11 mouse cellular contexts compared by ENCODE assay signal in genomic region chr10:27652694-27653335, GRCm38 (mm10). TPM values are rescaled to one million over a fixed set of nuclear protein-coding genes. Genes with fewer than 3 reads are reported as not detected.
DNase-seq lines count a peak whose midpoint lies in the region; ATAC-seq and TF ChIP-seq lines count a peak whose summit lies in the region.
"Had no signal": no experiment of that assay in that cellular context is flagged by ENCODE, and none has a peak within 500 bp of the region (broad histone marks: within the 10 kb centered on the region; RNA-seq: fewer than 3 reads in every experiment).

No protein-coding gene starts in this region.

- 71% methylated on average over 8 of the region's 8 CpGs for WGBS in midbrain, embryonic 12.5 days
- 65% methylated on average over 8 of the region's 8 CpGs for WGBS in midbrain, embryonic 15.5 days
- 41% methylated on average over 8 of the region's 8 CpGs for WGBS in heart, postnatal 0 days
- 57% methylated on average over 8 of the region's 8 CpGs for WGBS in neural tube, embryonic 15.5 days
- WGBS in liver, embryonic 12.5 days (ENCODE audit: insufficient replicate concordance) = 53% methylated on average over 8 of the region's 8 CpGs

- no peaks in the 10 kb centered on the region for H3K27me3 ChIP-seq in midbrain, embryonic 12.5 days
- no peaks in the 10 kb centered on the region for H3K27me3 ChIP-seq in midbrain, embryonic 15.5 days (replicated peaks)
- no peaks in the 10 kb centered on the region for H3K27me3 ChIP-seq in heart, postnatal 0 days (ENCODE audit: control insufficient read depth, insufficient read depth, low read length)
- H3K27me3 ChIP-seq in neural tube, embryonic 15.5 days (replicated peaks) = no peaks in the 10 kb centered on the region
- H3K27me3 ChIP-seq in liver, embryonic 12.5 days (replicated peaks) = no peaks in the 10 kb centered on the region
- H3K27me3 ChIP-seq: CH12.LX had no signal

- TF ChIP-seq EP300 in heart, postnatal 0 days (IDR thresholded peaks at IDR 0.05; ENCODE audit: low read depth) = no peak

- no peak for DNase-seq in gastrocnemius, adult 2 months
- DNase-seq in gastrocnemius, postnatal 25 days = no peak
- peak; percentile 6 for DNase-seq in heart, postnatal 0 days (ENCODE audit: low spot score)
- DNase-seq in testis, postnatal 14 days (ENCODE audit: low spot score) = no peak
- DNase-seq: spleen, adult 18-20 months had no signal

- H3K27ac ChIP-seq in gastrocnemius, adult 2 months = peak overlapping the region; percentile 65
- no peak overlapping the region for H3K27ac ChIP-seq in midbrain, embryonic 12.5 days (replicated peaks)
- no peak overlapping the region for H3K27ac ChIP-seq in midbrain, embryonic 15.5 days
- no peak overlapping the region; the same call in 1 of the 2 replicates for H3K27ac ChIP-seq in heart, postnatal 0 days (ENCODE audit: low read depth)
- H3K27ac ChIP-seq in neural tube, embryonic 15.5 days (replicated peaks) = no peak overlapping the region
- H3K27ac ChIP-seq in liver, embryonic 12.5 days = no peak overlapping the region
- H3K27ac ChIP-seq: macrophage had no signal

- no peaks in the 10 kb centered on the region for H3K4me1 ChIP-seq in midbrain, embryonic 12.5 days
- no peaks in the 10 kb centered on the region for H3K4me1 ChIP-seq in midbrain, embryonic 15.5 days
- H3K4me1 ChIP-seq in heart, postnatal 0 days (ENCODE audit: control insufficient read depth, insufficient read depth) = peaks cover 4% of the 10 kb centered on the region; the same call in 1 of the 2 replicates
- H3K4me1 ChIP-seq in neural tube, embryonic 15.5 days = no peaks in the 10 kb centered on the region
- H3K4me1 ChIP-seq in liver, embryonic 12.5 days = no peaks in the 10 kb centered on the region

- no peaks in the 10 kb centered on the region for H3K36me3 ChIP-seq in midbrain, embryonic 12.5 days
- H3K36me3 ChIP-seq in midbrain, embryonic 15.5 days (replicated peaks) = no peaks in the 10 kb centered on the region
- no peaks in the 10 kb centered on the region for H3K36me3 ChIP-seq in heart, postnatal 0 days (replicated peaks; ENCODE audit: control insufficient read depth, insufficient read depth, low read length)
- no peaks in the 10 kb centered on the region for H3K36me3 ChIP-seq in neural tube, embryonic 15.5 days
- no peaks in the 10 kb centered on the region for H3K36me3 ChIP-seq in liver, embryonic 12.5 days

- TF ChIP-seq CTCF in gastrocnemius, adult 2 months (IDR thresholded peaks at IDR 0.05) = no peak
- no peak for TF ChIP-seq CTCF in heart, postnatal 0 days (IDR thresholded peaks at IDR 0.05; ENCODE audit: low read depth)

- ATAC-seq in midbrain, embryonic 12.5 days (ENCODE audit: low FRiP score, low read depth) = 0 out of 2 replicates have a peak, but pooled peaks have one; percentile 11
- no peak for ATAC-seq in midbrain, embryonic 15.5 days (replicated peaks)
- ATAC-seq in heart, postnatal 0 days (ENCODE audit: insufficient read depth, low read depth) = peak; percentile 57; the same call in 1 of the 2 replicates
- ATAC-seq in neural tube, embryonic 15.5 days (ENCODE audit: low FRiP score) = peak; percentile 35; the same call in 1 of the 2 replicates
- no peak for ATAC-seq in liver, embryonic 12.5 days

- H3K4me2 ChIP-seq in midbrain, embryonic 12.5 days (replicated peaks) = no peak overlapping the region
- no peak overlapping the region for H3K4me2 ChIP-seq in midbrain, embryonic 15.5 days
- H3K4me2 ChIP-seq in heart, postnatal 0 days (ENCODE audit: low read depth, low read length) = peak overlapping the region; percentile 30
- H3K4me2 ChIP-seq in neural tube, embryonic 15.5 days = no peak overlapping the region
- H3K4me2 ChIP-seq in liver, embryonic 12.5 days = no peak overlapping the region

- H3K4me3 ChIP-seq in gastrocnemius, adult 2 months = peak overlapping the region; percentile 56
- no peak overlapping the region for H3K4me3 ChIP-seq in midbrain, embryonic 12.5 days
- H3K4me3 ChIP-seq in midbrain, embryonic 15.5 days = no peak overlapping the region
- H3K4me3 ChIP-seq in heart, postnatal 0 days (ENCODE audit: low read depth, low read length) = no peak overlapping the region; the same call in 1 of the 2 replicates
- H3K4me3 ChIP-seq in neural tube, embryonic 15.5 days (replicated peaks) = no peak overlapping the region
- no peak overlapping the region for H3K4me3 ChIP-seq in liver, embryonic 12.5 days

- intact Hi-C loops in gastrocnemius, adult 2 months (cut with DNase I) = no loop called here

- no peaks in the 10 kb centered on the region for H3K9me3 ChIP-seq in midbrain, embryonic 12.5 days
- no peaks in the 10 kb centered on the region for H3K9me3 ChIP-seq in midbrain, embryonic 15.5 days
- no peaks in the 10 kb centered on the region for H3K9me3 ChIP-seq in heart, postnatal 0 days (replicated peaks; ENCODE audit: control insufficient read depth, low read length)
- no peaks in the 10 kb centered on the region for H3K9me3 ChIP-seq in neural tube, embryonic 15.5 days (replicated peaks)
- no peaks in the 10 kb centered on the region for H3K9me3 ChIP-seq in liver, embryonic 12.5 days (replicated peaks)

- H3K9ac ChIP-seq in midbrain, embryonic 12.5 days (replicated peaks) = no peak overlapping the region
- no peak overlapping the region for H3K9ac ChIP-seq in midbrain, embryonic 15.5 days
- H3K9ac ChIP-seq in heart, postnatal 0 days (replicated peaks; ENCODE audit: low read depth, low read length) = no peak overlapping the region
- no peak overlapping the region for H3K9ac ChIP-seq in neural tube, embryonic 15.5 days (replicated peaks)
- H3K9ac ChIP-seq in liver, embryonic 12.5 days = no peak overlapping the region

RNA-seq across cellular contexts. Expression of gene Lama2, which starts 33.3 kb away (rescaled TPM):
- total RNA-seq in gastrocnemius, adult 2 months (2021) = 10 to 100 TPM; 46.0 to 56.1 TPM
- 10 to 100 TPM; 54.2 to 72.0 TPM for total RNA-seq in gastrocnemius, postnatal 25 days (2021)
- 7.7 and 11.4 TPM in 2 replicates for polyA plus RNA-seq in midbrain, embryonic 12.5 days (2016; fragmentation: Nextera tagmentation; extraction: Ambion mirVana)
- 4.3 TPM in 2 replicates for polyA plus RNA-seq in midbrain, embryonic 15.5 days (2015; fragmentation: Nextera tagmentation; extraction: Ambion mirVana)
- total RNA-seq in heart, postnatal 0 days (2014; rRNA removed; ENCODE audit: low replicate concordance) = 64.0 and 85.5 TPM in 2 replicates
- polyA plus RNA-seq in heart, postnatal 0 days (2015; fragmentation: Nextera tagmentation; extraction: Ambion mirVana) = 29.4 and 32.4 TPM in 2 replicates
- 4.5 and 7.3 TPM in 2 replicates for polyA plus RNA-seq in neural tube, embryonic 15.5 days (2015; fragmentation: Nextera tagmentation; extraction: Ambion mirVana)
- polyA plus RNA-seq in liver, embryonic 12.5 days (2016; fragmentation: Nextera tagmentation; extraction: Ambion mirVana) = 0.41 and 0.83 TPM in 2 replicates
- total RNA-seq: CH12.LX had no signal
- polyA plus RNA-seq: macrophage had no signal

Comparison
In these comparisons a context has a peak if more than half of its experiments do, and no peak if none do; other contexts are left out.
1. ATAC-seq: peak in midbrain, embryonic 12.5 days (single experiment), heart, postnatal 0 days (single experiment) and neural tube, embryonic 15.5 days (single experiment); none in midbrain, embryonic 15.5 days (single experiment) and liver, embryonic 12.5 days (single experiment).